Mouse (Mus musculus) brain, embryonic 14.5 days (tissue): ENCODE data around the gene Trim11. TPM values are rescaled to one million over a fixed set of nuclear protein-coding genes. Genes with fewer than 3 reads are reported as not detected.
"Not testable (repeated sequence)": the region's sequence is repeated elsewhere in the genome, so short reads cannot be mapped to it uniquely, and the experiment has no call there.

Source experiments
- DNase-seq: peaks from one replicate; pipeline ENCODE4 v3.0.0-alpha.2; 2011; ENCODE audit warnings: low read depth
- CTCF ChIP-seq: fragments of 200-500 bp; IDR thresholded peaks from 2 replicates; pipeline ENCODE4 v1.5.1; 2012; ENCODE audit warnings: inconsistent platforms, mild to moderate bottlenecking, moderate library complexity, borderline replicate concordance; ENCODE audit not compliant: insufficient read depth, insufficient read length; ENCODE audit errors: extremely low read depth
- POLR2A ChIP-seq: fragments of 200-500 bp; IDR thresholded peaks from 2 replicates; pipeline ENCODE4 v1.6.1; 2012; ENCODE audit warnings: mild to moderate bottlenecking, inconsistent platforms, borderline replicate concordance; ENCODE audit not compliant: poor library complexity, insufficient read depth, insufficient read length, severe bottlenecking; ENCODE audit errors: extremely low read depth
- polyA plus RNA-seq: library from polyadenylated mRNA; depleted of rRNA; stranded (reverse); fragments of >200 nt; gene quantifications from 2 replicates; pipeline ENCODE4 v1.2.3, GENCODE M21; 2012

The Trim11 gene
- polyA plus RNA-seq, 1 experiment = 25.8 TPM

GRCm38 (mm10) chr11:58948542-58949479 lies 29.1 kb upstream of the Trim11 start, which contains the start of gene Hist3h2ba:
Gene Hist3h2ba (plus strand): TSS chr11:58948920.
- DNase-seq = peak; percentile 99
- TF ChIP-seq CTCF (no peak), POLR2A (peak; percentile 87; the same call in 1 of the 2 replicates)

- peak; percentile 94 for DNase-seq
- TF ChIP-seq POLR2A (peak; percentile 57; the same call in 1 of the 2 replicates), CTCF (no peak)
These were observed 28.1 kb upstream of the Trim11 start for GRCm38 (mm10) chr11:58949480-58950431.

- DNase-seq = peak; percentile 39
- TF ChIP-seq CTCF = no peak
These were observed 26.7 kb upstream of the Trim11 start for GRCm38 (mm10) chr11:58951210-58951609.

- TF ChIP-seq CTCF (peak; percentile 12; the same call in 1 of the 2 replicates), POLR2A (no peak)
- DNase-seq = peak; percentile 93
These were observed 24.3 kb upstream of the Trim11 start for GRCm38 (mm10) chr11:58953351-58954169.

DNA sequence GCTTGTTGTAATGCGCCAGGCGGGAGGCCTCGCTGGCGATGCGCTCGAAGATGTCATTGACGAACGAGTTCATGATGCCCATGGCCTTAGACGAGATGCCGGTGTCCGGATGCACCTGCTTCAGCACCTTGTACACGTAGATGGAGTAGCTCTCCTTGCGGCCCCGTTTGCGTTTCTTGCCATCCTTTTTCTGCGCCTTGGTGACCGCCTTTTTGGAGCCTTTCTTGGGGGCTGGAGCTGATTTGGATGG lies 23.8 kb upstream of the Trim11 start:
- DNase-seq = not testable (repeated sequence)

DNA sequence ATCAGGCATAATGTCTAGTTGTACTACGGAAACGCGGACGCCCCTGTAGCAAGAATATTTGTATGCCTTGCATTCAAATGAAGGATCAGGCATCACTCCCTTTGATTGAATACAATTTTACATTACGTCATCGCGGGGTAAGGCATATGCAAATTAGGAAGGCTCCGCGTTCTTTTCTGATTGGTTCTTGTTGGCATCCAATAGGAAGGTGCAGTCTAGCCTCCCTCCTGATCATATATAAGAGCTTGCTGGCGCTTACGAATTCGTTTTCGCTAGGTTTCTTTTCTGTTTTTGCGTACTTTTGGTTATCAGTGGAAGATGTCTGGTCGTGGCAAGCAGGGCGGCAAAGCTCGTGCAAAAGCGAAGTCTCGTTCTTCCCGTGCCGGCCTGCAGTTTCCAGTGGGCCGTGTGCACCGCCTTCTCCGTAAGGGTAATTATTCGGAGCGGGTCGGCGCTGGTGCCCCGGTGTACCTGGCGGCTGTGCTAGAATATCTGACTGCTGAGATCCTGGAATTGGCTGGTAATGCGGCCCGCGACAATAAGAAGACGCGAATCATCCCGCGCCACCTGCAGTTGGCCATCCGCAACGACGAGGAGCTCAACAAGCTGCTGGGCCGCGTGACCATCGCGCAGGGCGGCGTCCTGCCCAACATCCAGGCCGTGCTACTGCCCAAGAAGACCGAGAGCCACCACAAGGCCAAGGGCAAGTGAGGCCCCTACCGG lies 23.3 kb upstream of the Trim11 start, which contains the start of the genes Hist3h2a and Trim17:
Gene Hist3h2a (plus strand): TSS at position 266 of the 723 bp plus-strand sequence.
Gene Trim17 (plus strand): TSS at position 266 of the 723 bp plus-strand sequence.
- DNase-seq = peak; percentile 99
- TF ChIP-seq POLR2A = peak; percentile 5; the same call in 1 of the 2 replicates
- TF ChIP-seq CTCF = peak; percentile 34; the same call in 1 of the 2 replicates

GRCm38 (mm10) chr11:58955143-58955867 lies 22.6 kb upstream of the Trim11 start:
- no peak for TF ChIP-seq POLR2A
- DNase-seq = peak; percentile 69

- no peak for DNase-seq
- TF ChIP-seq CTCF = no peak
- TF ChIP-seq POLR2A = no peak
These were observed 22.0 kb upstream of the Trim11 start for GRCm38 (mm10) chr11:58955868-58956257.

DNA sequence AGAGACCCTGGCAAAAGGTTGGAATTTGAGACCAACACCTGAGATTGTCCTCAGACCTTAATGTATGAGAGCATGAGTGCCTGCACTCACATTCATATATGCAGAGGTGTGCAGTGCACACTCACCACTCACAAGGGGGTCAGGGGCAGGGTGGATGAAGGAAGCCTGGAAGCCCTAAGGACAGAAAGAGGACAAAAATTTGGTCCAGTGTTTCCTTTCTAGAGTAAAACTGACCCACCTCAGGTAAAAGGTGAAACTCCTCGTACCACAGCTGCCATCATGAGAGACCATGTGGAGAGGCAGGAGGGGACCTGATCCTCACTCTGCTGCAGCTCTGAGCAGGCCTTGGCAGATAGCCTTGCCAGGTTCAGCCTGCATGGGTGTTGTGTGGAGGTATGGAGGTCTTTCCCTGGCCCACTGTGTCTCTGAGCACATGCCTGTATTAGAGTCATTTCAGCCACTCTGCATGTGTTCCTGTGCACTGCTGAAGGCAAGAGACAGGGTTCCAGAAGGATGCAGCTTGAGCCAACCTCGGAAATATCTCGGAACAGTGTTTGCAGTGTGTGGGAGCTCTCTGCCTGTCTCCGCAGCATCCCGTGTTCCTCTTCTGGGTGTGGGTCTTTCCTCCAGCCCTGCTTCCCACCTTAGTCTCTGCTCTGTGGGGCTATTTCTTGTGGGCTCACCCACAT lies 20.5 kb upstream of the Trim11 start:
- TF ChIP-seq POLR2A (no peak), CTCF (no peak)
- DNase-seq = no peak

DNA sequence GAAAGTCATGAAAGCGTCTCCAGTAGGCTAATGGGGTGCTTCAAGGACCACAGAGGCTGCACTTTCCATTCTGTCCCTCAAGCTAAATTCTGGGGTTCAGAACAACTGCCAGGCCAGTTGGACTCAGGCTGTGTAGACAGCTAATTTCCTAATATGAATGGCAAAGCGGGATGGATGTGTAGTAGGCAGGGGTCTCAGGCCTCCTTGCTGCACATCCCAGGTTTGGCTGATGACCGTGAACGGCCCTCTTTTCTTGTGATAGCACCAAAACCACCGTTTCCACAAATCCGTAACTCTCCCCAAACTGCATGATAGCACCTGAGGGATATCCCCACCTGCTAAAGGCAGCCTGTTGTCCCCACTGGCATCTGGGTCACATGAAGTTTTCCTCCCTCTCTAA lies 19.4 kb upstream of the Trim11 start:
- no peak for TF ChIP-seq POLR2A
- no peak for TF ChIP-seq CTCF

More for the DNA sequence above, 19.4 kb upstream of the Trim11 start:
- no peak for DNase-seq
